Mouse (Mus musculus): ENCODE data around the gene Olfr251. TPM values are rescaled to one million over a fixed set of nuclear protein-coding genes. Genes with fewer than 3 reads are reported as not detected.
"Not testable (repeated sequence)": the region's sequence is repeated elsewhere in the genome, so short reads cannot be mapped to it uniquely, and the experiment has no call there.

The Olfr251 gene
- not detected in 2 replicates for polyA plus RNA-seq (2015; fragmentation: Nextera tagmentation; extraction: Ambion mirVana)

DNA sequence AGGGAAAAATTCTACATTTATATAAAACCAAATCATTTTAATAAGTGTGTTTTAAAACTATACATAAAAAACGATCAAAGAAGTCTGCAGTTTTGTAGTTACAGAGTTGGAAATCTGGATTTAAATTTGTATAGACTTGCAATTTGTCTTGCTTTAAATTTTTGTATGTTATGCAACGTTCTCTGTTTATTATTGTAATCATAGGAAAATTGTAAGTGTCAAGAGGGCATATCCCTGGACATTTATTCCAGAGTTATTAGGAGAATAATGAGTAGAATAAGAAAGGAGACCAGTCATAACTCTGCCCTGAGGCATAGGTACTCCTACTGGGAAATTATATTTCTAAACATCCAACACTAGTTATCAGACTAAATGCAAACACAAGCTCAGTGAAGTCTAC is at the start of gene Olfr251:
TSS of gene Olfr251 (plus strand) at position 301 of the 400 bp plus-strand sequence.
- 73% methylated on average over 2 of the region's 2 CpGs for WGBS
- 0 out of 2 replicates have a peak, but pooled peaks cover 2% of the 10 kb centered on the region for H3K9me3 ChIP-seq (replicated peaks; ENCODE audit: control insufficient read depth, low read length, poor library complexity, severe bottlenecking)
- H3K27ac ChIP-seq (ENCODE audit: low read length): no peak within 1 kb of the TSS
- no peak within 1 kb of the TSS for H3K4me3 ChIP-seq (ENCODE audit: low read depth, low read length)
- no peaks in the 10 kb centered on the region for H3K27me3 ChIP-seq (ENCODE audit: control insufficient read depth, insufficient read depth, low read depth, low read length)
- no peaks in the 10 kb centered on the region for H3K4me1 ChIP-seq (ENCODE audit: control insufficient read depth, insufficient read depth, low read length)
- H3K9ac ChIP-seq (ENCODE audit: low read depth, low read length): no peak within 1 kb of the TSS
- ATAC-seq: no peak
- no peak within 1 kb of the TSS for H3K4me2 ChIP-seq (ENCODE audit: low read length)
- no peaks in the 10 kb centered on the region for H3K36me3 ChIP-seq (ENCODE audit: control insufficient read depth, insufficient read depth, low read length)

DNA sequence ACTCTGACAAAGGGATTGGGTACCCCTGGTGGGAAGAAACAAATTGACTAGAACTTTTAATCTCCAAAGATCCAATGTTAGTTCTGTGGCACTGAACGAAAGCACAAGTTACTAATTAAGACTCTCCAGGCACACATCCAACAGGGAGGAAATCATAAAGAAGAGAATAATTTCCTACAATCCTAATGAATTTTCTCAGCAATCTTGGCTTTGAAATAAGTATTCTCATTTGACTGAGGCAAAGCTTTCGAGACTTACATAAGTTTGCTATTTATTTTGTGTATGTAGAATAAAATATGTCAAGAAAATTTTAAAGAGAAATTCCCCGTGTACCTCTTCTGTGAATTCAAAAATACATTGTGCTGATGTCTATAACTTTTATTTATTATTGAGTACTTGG is 48.1 kb upstream of the Olfr251 start, which contains the start of gene Olfr25:
TSS of gene Olfr25 (plus strand) at position 301 of the 400 bp plus-strand sequence.
- no peak for ATAC-seq
- H3K27me3 ChIP-seq (ENCODE audit: control insufficient read depth, insufficient read depth, low read depth, low read length): no peaks in the 10 kb centered on the region
- no peak within 1 kb of the TSS for H3K4me3 ChIP-seq (ENCODE audit: low read depth, low read length)
- H3K9ac ChIP-seq (ENCODE audit: low read depth, low read length): no peak within 1 kb of the TSS
- no peaks in the 10 kb centered on the region for H3K36me3 ChIP-seq (ENCODE audit: control insufficient read depth, insufficient read depth, low read length)
- no peaks in the 10 kb centered on the region for H3K4me1 ChIP-seq (ENCODE audit: control insufficient read depth, insufficient read depth, low read length)
- H3K27ac ChIP-seq (ENCODE audit: low read length): no peak within 1 kb of the TSS
- 68% methylated on average over 3 of the region's 3 CpGs for WGBS
- H3K9me3 ChIP-seq (replicated peaks; ENCODE audit: control insufficient read depth, low read length, poor library complexity, severe bottlenecking): no peaks in the 10 kb centered on the region
- no peak within 1 kb of the TSS for H3K4me2 ChIP-seq (ENCODE audit: low read length)

DNA sequence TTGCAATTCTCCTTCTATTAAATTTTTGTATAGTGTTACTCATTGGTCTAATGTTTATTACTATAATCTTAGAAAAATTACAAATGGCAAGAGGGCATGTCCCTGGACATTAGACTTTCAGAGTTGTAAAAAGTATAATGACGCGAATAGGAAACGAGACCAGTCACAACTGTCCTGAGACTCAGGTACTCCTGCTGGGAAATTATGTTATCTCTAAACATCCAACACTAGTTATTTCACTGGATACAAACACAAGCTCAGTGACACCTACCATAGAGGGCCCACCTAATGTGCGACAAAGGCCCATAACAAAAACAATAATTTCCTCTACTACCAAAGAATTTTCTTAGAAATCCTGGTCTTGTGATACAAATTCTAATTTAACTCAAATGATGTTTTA is 28.8 kb upstream of the Olfr251 start, which contains the start of gene Olfr898:
TSS of gene Olfr898 (plus strand) at position 301 of the 400 bp plus-strand sequence.
- WGBS: 95% methylated on average over 4 of the region's 4 CpGs
- Histone ChIP-seq H3K27me3 (ENCODE audit: control insufficient read depth, insufficient read depth, low read depth, low read length) (no peaks in the 10 kb centered on the region), H3K4me3 (ENCODE audit: low read depth, low read length) (no peak within 1 kb of the TSS), H3K4me1 (ENCODE audit: control insufficient read depth, insufficient read depth, low read length) (no peaks in the 10 kb centered on the region), H3K9ac (ENCODE audit: low read depth, low read length) (no peak within 1 kb of the TSS), H3K36me3 (ENCODE audit: control insufficient read depth, insufficient read depth, low read length) (no peaks in the 10 kb centered on the region), H3K4me2 (ENCODE audit: low read length) (no peak within 1 kb of the TSS), H3K9me3 (replicated peaks; ENCODE audit: control insufficient read depth, low read length, poor library complexity, severe bottlenecking) (no peaks in the 10 kb centered on the region), H3K27ac (ENCODE audit: low read length) (no peak within 1 kb of the TSS)
- ATAC-seq: no peak

DNA sequence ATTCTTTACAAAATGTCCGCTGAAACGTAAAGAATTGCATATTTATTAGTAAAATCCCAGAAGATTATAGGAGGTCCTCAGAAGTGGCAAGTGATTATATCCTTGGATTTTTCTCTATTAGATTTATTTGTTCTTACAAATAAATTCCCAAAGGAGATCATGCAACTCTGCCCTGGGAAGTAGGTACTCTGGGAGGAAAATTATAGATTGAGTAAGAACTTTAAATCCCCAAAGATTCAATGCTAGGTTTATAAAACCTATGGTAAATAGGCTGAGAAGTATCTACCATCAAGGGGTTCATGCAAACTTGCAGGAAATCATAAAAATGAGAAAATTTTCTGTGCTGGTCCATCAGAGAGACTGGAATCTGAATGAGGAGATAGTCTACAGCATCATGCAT is 10.3 kb upstream of the Olfr251 start, which contains the start of gene Olfr250:
TSS of gene Olfr250 (plus strand) at position 301 of the 400 bp plus-strand sequence.
- Histone ChIP-seq H3K27ac (ENCODE audit: low read length) (no peak within 1 kb of the TSS), H3K9ac (ENCODE audit: low read depth, low read length) (no peak within 1 kb of the TSS), H3K36me3 (ENCODE audit: control insufficient read depth, insufficient read depth, low read length) (no peaks in the 10 kb centered on the region), H3K4me1 (ENCODE audit: control insufficient read depth, insufficient read depth, low read length) (no peaks in the 10 kb centered on the region), H3K4me2 (ENCODE audit: low read length) (no peak within 1 kb of the TSS), H3K27me3 (ENCODE audit: control insufficient read depth, insufficient read depth, low read depth, low read length) (no peaks in the 10 kb centered on the region), H3K9me3 (replicated peaks; ENCODE audit: control insufficient read depth, low read length, poor library complexity, severe bottlenecking) (no peaks in the 10 kb centered on the region), H3K4me3 (ENCODE audit: low read depth, low read length) (no peak within 1 kb of the TSS)
- WGBS: 75% methylated on average over 2 of the region's 2 CpGs
- ATAC-seq: no peak

DNA sequence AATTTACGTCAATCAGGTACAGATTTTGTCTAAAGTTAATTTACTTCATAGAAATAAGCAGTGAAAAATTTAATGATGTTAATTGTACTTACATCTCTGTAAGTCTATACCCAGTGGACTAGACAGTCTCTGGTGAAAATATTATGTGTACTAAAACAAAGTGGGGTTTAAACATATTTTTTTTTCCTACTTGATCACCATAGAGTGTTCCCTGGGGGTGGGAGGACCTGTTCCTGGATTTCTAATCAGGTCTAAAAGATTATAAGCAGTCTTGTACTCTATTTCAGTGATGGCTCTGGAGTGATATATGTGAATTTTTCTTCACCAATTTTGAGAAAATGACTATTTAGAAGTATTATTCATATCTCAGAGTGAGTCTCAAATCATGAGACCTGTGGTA is 24.5 kb downstream of the Olfr251 start, which contains the start of gene Olfr147:
TSS of gene Olfr147 (plus strand) at position 301 of the 400 bp plus-strand sequence.
- no peak for ATAC-seq
- no peak within 1 kb of the TSS for H3K4me2 ChIP-seq (ENCODE audit: low read length)
- 89% methylated on average over 1 of the region's 1 CpGs for WGBS

DNA sequence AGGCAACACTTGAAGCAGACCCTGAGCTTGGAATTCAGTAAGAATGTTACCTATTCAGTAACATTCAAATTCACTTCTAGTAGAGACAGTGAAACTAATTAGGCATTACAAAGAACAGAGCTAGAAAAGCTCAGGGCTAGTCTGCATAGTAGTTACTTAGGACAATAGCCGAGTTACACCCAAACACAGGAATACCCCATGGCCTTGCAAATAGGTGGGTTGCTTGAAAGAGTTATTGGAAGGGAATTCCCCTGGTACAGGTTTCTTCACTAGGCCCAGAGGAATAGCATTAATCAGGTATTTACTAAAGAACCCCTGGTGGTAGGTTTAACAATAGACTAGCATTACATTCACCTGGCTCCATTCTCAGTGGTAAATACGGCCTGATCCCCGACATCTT is 30.6 kb downstream of the Olfr251 start:
- not testable (repeated sequence) for ATAC-seq; H3K36me3 ChIP-seq (ENCODE audit: control insufficient read depth, insufficient read depth, low read length); H3K9ac ChIP-seq (ENCODE audit: low read depth, low read length); H3K4me2 ChIP-seq (ENCODE audit: low read length); H3K9me3 ChIP-seq (replicated peaks; ENCODE audit: control insufficient read depth, low read length, poor library complexity, severe bottlenecking); H3K4me1 ChIP-seq (ENCODE audit: control insufficient read depth, insufficient read depth, low read length); H3K27ac ChIP-seq (ENCODE audit: low read length); H3K27me3 ChIP-seq (ENCODE audit: control insufficient read depth, insufficient read depth, low read depth, low read length); H3K4me3 ChIP-seq (ENCODE audit: low read depth, low read length)
- 96% methylated on average over 3 of the region's 3 CpGs for WGBS

More for the DNA sequence above, 24.5 kb downstream of the Olfr251 start, which contains the start of gene Olfr147:
- H3K27ac ChIP-seq (ENCODE audit: low read length): no peak within 1 kb of the TSS
- no peak within 1 kb of the TSS for H3K9ac ChIP-seq (ENCODE audit: low read depth, low read length)
- H3K4me1 ChIP-seq (ENCODE audit: control insufficient read depth, insufficient read depth, low read length): no peaks in the 10 kb centered on the region
- no peaks in the 10 kb centered on the region for H3K36me3 ChIP-seq (ENCODE audit: control insufficient read depth, insufficient read depth, low read length)
- no peaks in the 10 kb centered on the region for H3K9me3 ChIP-seq (replicated peaks; ENCODE audit: control insufficient read depth, low read length, poor library complexity, severe bottlenecking)
- H3K27me3 ChIP-seq (ENCODE audit: control insufficient read depth, insufficient read depth, low read depth, low read length): no peaks in the 10 kb centered on the region
- no peak within 1 kb of the TSS for H3K4me3 ChIP-seq (ENCODE audit: low read depth, low read length)

DNA sequence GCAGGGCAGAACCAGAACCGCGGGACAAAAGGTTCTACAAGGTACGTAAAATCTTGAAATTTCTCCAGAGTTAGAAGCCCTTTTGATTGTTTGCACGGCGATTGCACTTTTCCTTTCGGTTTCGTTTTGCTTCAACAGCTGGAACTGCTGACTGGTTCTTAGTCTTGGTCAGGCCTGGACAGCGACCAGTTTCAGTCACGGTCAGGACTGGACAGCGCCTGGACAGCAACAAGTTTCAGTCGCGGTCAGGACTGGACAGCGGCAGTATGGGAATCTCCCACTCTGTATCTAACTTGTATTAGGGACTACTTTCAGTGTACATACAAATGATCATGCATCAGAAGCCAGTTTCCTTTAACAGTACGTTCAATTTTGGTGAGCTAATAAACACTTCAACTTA is 36.6 kb downstream of the Olfr251 start:
- H3K9ac ChIP-seq (ENCODE audit: low read depth, low read length); H3K4me1 ChIP-seq (ENCODE audit: control insufficient read depth, insufficient read depth, low read length); H3K27ac ChIP-seq (ENCODE audit: low read length); H3K4me3 ChIP-seq (ENCODE audit: low read depth, low read length); H3K9me3 ChIP-seq (replicated peaks; ENCODE audit: control insufficient read depth, low read length, poor library complexity, severe bottlenecking); ATAC-seq; H3K36me3 ChIP-seq (ENCODE audit: control insufficient read depth, insufficient read depth, low read length); H3K27me3 ChIP-seq (ENCODE audit: control insufficient read depth, insufficient read depth, low read depth, low read length); H3K4me2 ChIP-seq (ENCODE audit: low read length): not testable (repeated sequence)
- WGBS: 95% methylated on average over 14 of the region's 14 CpGs

DNA sequence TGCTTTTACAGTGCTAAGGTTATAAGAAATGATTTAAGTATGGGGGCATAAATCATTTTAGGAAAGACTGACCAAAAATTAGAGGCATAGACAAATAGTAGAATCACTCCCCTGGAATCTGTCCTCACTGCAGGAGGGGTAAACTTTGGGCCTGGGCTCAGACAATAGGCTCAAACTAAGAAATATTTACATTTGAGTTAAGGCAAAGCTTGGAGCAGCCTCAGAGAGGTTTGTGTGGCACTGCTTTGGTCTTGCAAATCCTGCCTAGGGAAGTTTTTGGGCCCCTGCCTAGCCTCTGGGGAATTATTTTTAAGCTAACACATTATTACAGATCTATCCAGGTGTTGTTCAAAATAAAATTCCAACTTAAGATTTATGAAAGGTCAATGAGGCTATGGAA is 46.9 kb downstream of the Olfr251 start:
- Histone ChIP-seq H3K27me3 (ENCODE audit: control insufficient read depth, insufficient read depth, low read depth, low read length) (no peaks in the 10 kb centered on the region), H3K4me2 (ENCODE audit: low read length) (no peak overlapping the region), H3K9ac (ENCODE audit: low read depth, low read length) (no peak overlapping the region), H3K36me3 (ENCODE audit: control insufficient read depth, insufficient read depth, low read length) (no peaks in the 10 kb centered on the region), H3K9me3 (replicated peaks; ENCODE audit: control insufficient read depth, low read length, poor library complexity, severe bottlenecking) (no peaks in the 10 kb centered on the region), H3K4me3 (ENCODE audit: low read depth, low read length) (no peak overlapping the region), H3K27ac (ENCODE audit: low read length) (no peak overlapping the region), H3K4me1 (ENCODE audit: control insufficient read depth, insufficient read depth, low read length) (no peaks in the 10 kb centered on the region)
- no peak for ATAC-seq

DNA sequence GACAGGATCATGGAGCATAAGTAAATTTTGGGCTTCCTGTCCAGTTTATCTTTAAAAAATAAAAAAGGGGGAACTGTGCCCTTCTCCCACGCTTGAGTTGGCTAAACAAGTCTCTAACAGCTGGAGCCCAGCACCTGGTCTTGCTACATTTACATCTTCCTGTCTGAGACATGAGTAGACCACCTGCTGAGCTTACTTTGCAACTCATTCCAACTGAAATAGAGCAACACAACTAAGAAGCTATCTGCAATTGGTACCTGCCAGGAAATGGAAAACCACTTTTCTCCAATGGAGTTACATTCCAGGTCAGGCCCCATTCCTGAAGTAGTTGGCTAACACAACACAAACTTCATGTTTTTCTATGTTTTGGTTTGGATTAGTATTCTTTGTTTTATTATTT is 50.1 kb downstream of the Olfr251 start:
- 63% methylated on average over 1 of the region's 1 CpGs for WGBS

More for the DNA sequence above, 50.1 kb downstream of the Olfr251 start:
- Histone ChIP-seq H3K4me3 (ENCODE audit: low read depth, low read length) (no peak overlapping the region), H3K36me3 (ENCODE audit: control insufficient read depth, insufficient read depth, low read length) (no peaks in the 10 kb centered on the region), H3K4me2 (ENCODE audit: low read length) (no peak overlapping the region), H3K27ac (ENCODE audit: low read length) (no peak overlapping the region), H3K9ac (ENCODE audit: low read depth, low read length) (no peak overlapping the region), H3K27me3 (ENCODE audit: control insufficient read depth, insufficient read depth, low read depth, low read length) (no peaks in the 10 kb centered on the region), H3K4me1 (ENCODE audit: control insufficient read depth, insufficient read depth, low read length) (no peaks in the 10 kb centered on the region), H3K9me3 (replicated peaks; ENCODE audit: control insufficient read depth, low read length, poor library complexity, severe bottlenecking) (no peaks in the 10 kb centered on the region)
- ATAC-seq: no peak
